Mouse (Mus musculus) hindbrain, embryonic 11.5 days (tissue): ENCODE measurements at regions not wholly inside any gene's neighbourhood (a gene's known extent, or its start where the extent isn't known, plus 50 kb on each side); places are given as distances from the start of the nearest gene placed in this dataset.

ENCODE experiments used
- ATAC-seq: fragments of 200-750 bp; cut with Nextera tagmentation; 2 replicates; pipeline ENCODE4 v1.8.0; 2017; ENCODE audit warnings: mild to moderate bottlenecking, moderate TSS enrichment, moderate library complexity; ENCODE audit not compliant: low FRiP score
- DNase-seq: peaks from one replicate; pipeline ENCODE4 v3.0.0-alpha.2; 2015; ENCODE audit warnings: low spot score
- H3K27ac ChIP-seq: fragments of 300-500 bp; sonication (generic); 2 replicates; pipeline ENCODE4 v1.5.1; 2014; ENCODE audit warnings: mild to moderate bottlenecking, low read depth, low read length
- H3K27me3 ChIP-seq: fragments of 300-500 bp; sonication (generic); 2 replicates; pipeline ENCODE4 v1.6.1; 2014; ENCODE audit warnings: mild to moderate bottlenecking, low read length, moderate library complexity, mixed read lengths; ENCODE audit not compliant: control insufficient read depth, insufficient read depth
- H3K36me3 ChIP-seq: fragments of 300-500 bp; sonication (generic); 2 replicates; pipeline ENCODE4 v1.6.1; 2014; ENCODE audit warnings: mild to moderate bottlenecking, low read length, moderate library complexity, mixed read lengths; ENCODE audit not compliant: control insufficient read depth, insufficient read depth
- H3K4me1 ChIP-seq: fragments of 300-500 bp; sonication (generic); replicated peaks from 2 replicates; pipeline ENCODE4 v1.6.1; 2014; ENCODE audit warnings: low read length, mixed read lengths; ENCODE audit not compliant: control insufficient read depth, insufficient read depth
- H3K4me2 ChIP-seq: fragments of 300-500 bp; sonication (generic); replicated peaks from 2 replicates; pipeline ENCODE4 v1.6.1; 2014; ENCODE audit warnings: mild to moderate bottlenecking, low read depth, low read length
- H3K4me3 ChIP-seq: fragments of 300-500 bp; sonication (generic); 2 replicates; pipeline ENCODE4 v1.5.1; 2014; ENCODE audit warnings: low read depth, low read length
- H3K9ac ChIP-seq: fragments of 300-500 bp; sonication (generic); 2 replicates; pipeline ENCODE4 v1.6.1; 2014; ENCODE audit warnings: low read depth, low read length
- H3K9me3 ChIP-seq: fragments of 300-500 bp; sonication (generic); 2 replicates; pipeline ENCODE4 v1.6.1; 2016; ENCODE audit warnings: low read length; ENCODE audit not compliant: control insufficient read depth
- WGBS: fragments of 180-500 bp; shearing (Covaris S2); extraction: QIAGEN DNeasy Blood & Tissue Kit; methylation state at CpG from one replicate; pipeline ENCODE4 v1.1.7; 2014; 5-methylcytosine and 5-hydroxymethylcytosine counted together

DNA sequence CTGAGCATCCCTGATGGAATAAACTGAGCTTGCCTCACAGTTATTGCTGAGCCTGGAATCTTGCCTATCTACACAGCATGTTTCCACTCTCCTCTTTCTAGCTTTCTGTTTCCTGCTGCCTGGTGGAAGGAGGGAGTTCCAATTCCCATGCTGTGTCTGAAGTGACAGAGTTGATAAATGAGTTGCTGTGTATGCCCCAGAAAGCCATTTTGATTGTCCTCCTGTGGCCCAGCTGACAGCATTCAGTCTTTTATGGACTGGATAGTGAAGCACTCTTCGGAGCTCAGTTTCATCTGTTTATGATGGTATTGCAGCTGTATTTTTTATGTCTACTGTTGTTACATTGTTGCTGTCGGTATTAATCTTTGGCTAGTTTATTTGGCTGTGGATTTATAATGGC is 398.0 kb upstream of the Fat3 start:
- no peaks in the 10 kb centered on the region for H3K27me3 ChIP-seq
- H3K4me3 ChIP-seq: no peak overlapping the region
- WGBS: 82% methylated on average over 2 of the region's 2 CpGs
- no peaks in the 10 kb centered on the region for H3K9me3 ChIP-seq
- no peak overlapping the region for H3K27ac ChIP-seq
- no peaks in the 10 kb centered on the region for H3K4me1 ChIP-seq
- no peak overlapping the region for H3K9ac ChIP-seq
- ATAC-seq: 0 out of 2 replicates have a peak, but pooled peaks have one; percentile 30
- no peak for DNase-seq
- no peaks in the 10 kb centered on the region for H3K36me3 ChIP-seq
- no peak overlapping the region for H3K4me2 ChIP-seq

DNA sequence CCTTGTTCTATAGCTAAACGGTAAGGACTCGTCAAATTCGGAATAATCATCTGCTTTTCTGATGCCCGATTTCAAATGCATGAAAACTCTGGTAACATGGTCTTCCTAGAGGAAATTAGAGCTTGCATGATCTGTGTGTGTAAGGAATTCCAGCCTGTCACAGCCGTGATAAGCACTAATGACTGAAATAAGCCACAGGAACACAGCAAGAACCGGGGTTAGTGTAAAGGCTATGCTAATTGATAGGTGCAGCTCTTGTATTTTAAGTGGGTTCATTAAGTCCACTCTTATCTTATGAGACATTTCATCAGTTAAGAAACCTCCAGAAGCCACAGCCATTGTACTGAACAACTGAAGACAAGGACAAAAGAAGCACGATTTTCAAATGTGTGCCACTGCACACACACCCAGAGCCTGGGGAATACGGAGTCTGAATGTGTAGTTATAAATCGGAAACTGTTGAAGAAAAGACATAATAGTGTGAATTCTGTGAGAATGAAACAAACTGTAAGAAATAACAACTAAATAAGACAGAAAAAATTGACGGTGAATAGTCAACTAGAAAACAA is 351.5 kb upstream of the Fat3 start:
- no peak overlapping the region for H3K27ac ChIP-seq
- DNase-seq: no peak

DNA sequence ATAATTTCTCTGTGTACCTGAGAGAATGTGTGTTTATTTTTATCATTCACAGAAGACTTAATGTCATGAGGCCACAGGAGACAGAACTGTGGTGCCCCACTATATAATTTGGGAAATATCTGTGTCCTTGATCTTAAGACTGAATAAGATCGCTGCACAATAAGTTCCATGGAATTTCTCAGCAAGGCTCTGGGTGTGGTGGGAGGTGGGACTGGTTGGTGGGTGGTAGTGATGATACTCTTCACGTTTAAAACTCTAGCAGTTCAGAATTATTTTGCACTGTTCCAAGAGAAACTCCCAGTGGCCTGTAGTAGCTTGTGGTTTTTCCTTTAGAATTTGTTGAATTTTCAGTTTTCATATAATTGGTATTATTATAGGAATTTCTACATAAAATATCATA is 307.4 kb upstream of the Fat3 start:
- no peak for ATAC-seq
- no peak for DNase-seq
- Histone ChIP-seq H3K9ac (no peak overlapping the region), H3K4me1 (no peaks in the 10 kb centered on the region), H3K4me2 (no peak overlapping the region), H3K4me3 (no peak overlapping the region), H3K27ac (no peak overlapping the region), H3K27me3 (no peaks in the 10 kb centered on the region), H3K36me3 (no peaks in the 10 kb centered on the region), H3K9me3 (no peaks in the 10 kb centered on the region)
- 79% methylated on average over 2 of the region's 2 CpGs for WGBS

More for the DNA sequence above, 351.5 kb upstream of the Fat3 start:
- H3K9me3 ChIP-seq: no peaks in the 10 kb centered on the region
- no peaks in the 10 kb centered on the region for H3K27me3 ChIP-seq
- H3K4me2 ChIP-seq: no peak overlapping the region
- ATAC-seq: no peak
- WGBS: 87% methylated on average over 10 of the region's 10 CpGs
- no peak overlapping the region for H3K4me3 ChIP-seq
- H3K9ac ChIP-seq: no peak overlapping the region
- H3K4me1 ChIP-seq: no peaks in the 10 kb centered on the region
- H3K36me3 ChIP-seq: no peaks in the 10 kb centered on the region

DNA sequence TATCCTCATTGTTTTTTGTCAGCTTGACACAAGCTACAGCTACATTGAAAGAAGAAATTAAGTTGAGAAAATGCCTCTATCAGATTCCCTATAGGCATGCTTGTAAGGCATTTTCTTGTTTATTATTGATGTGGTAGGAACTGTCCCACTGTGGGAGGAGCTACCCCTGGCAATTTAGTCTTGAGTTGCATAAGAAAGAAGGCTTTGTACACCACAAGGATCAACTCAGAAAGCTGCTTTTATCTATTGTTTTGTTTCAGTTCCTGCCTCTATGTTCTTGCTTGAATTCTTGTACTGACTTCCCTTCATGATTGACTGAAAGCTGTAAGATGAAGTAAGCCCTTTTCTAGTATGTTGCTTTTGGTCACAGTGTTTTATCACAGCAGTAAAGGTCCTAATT is 271.8 kb upstream of the Fat3 start:
- DNase-seq: no peak

DNA sequence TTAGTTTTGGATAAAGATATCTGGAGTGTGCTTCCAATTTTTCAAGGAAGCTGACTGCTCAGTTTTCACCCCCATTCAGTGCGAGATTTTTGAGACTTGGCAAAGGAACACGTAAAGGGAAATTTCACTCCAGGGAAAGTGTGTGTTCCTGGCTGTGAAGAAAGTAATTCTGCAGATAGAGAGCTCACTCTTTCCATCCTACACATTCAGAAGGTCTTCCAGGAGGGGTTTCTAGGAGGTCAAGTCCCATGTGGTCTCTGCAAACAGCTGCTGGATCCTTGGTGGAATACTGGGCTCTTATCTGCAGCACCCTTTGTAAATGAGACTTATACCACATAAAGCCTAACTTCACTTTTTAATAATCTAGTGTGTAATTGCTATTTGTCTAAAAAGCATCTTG is 226.6 kb upstream of the Fat3 start:
- Histone ChIP-seq H3K9ac (no peak overlapping the region), H3K4me1 (no peaks in the 10 kb centered on the region), H3K4me3 (no peak overlapping the region), H3K36me3 (no peaks in the 10 kb centered on the region), H3K27me3 (no peaks in the 10 kb centered on the region), H3K4me2 (no peak overlapping the region), H3K9me3 (no peaks in the 10 kb centered on the region), H3K27ac (no peak overlapping the region)
- ATAC-seq (no peak), DNase-seq (no peak)
- 90% methylated on average over 2 of the region's 2 CpGs for WGBS

More for the DNA sequence above, 271.8 kb upstream of the Fat3 start:
- Histone ChIP-seq H3K27ac (no peak overlapping the region), H3K4me1 (no peaks in the 10 kb centered on the region), H3K27me3 (no peaks in the 10 kb centered on the region), H3K4me2 (no peak overlapping the region), H3K9ac (no peak overlapping the region), H3K36me3 (no peaks in the 10 kb centered on the region), H3K4me3 (no peak overlapping the region), H3K9me3 (no peaks in the 10 kb centered on the region)
- no peak for ATAC-seq

DNA sequence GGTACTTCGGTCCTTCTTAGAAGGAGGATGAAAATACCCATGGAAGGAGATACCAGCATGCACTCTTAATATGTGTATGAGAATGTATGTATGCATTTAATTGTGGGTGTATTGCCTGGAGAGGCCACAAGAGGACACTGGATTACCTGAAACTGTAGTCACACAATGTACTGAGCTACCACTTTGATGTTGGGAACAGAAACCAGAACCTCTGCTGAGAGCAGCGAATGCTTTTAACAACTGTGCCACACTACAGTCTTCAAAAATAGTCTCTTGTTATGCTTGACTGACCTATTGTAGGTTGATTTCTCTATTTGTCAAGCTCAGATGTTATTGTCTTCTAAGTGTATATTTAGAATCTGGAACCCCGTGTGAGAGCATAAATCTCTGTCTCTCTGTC is 201.3 kb upstream of the Fat3 start:
- Histone ChIP-seq H3K9ac (no peak overlapping the region), H3K27ac (no peak overlapping the region), H3K36me3 (no peaks in the 10 kb centered on the region), H3K4me3 (no peak overlapping the region), H3K27me3 (no peaks in the 10 kb centered on the region), H3K4me2 (no peak overlapping the region), H3K4me1 (no peaks in the 10 kb centered on the region), H3K9me3 (no peaks in the 10 kb centered on the region)
- DNase-seq (no peak), ATAC-seq (no peak)
- 81% methylated on average over 3 of the region's 3 CpGs for WGBS

DNA sequence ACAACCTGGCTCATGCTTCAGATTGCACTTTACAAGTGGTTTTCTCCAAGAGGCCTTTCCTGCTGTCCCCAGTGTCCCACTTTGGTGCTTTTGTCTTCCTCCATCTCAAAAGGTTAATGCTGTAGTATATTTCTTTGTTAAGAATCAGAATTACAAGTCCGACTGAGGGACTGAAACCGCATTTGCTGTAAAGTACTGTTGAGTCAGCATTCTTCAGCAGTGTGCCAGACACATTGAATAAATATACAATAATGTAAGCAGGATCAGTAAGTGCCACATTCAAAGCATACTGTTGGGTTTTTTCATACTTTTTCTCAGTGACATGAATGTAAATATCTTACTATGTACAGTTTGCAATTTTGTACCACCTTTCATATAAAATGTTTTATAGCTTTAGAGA is 160.4 kb upstream of the Fat3 start:
- no peak for DNase-seq
- no peaks in the 10 kb centered on the region for H3K36me3 ChIP-seq
- no peaks in the 10 kb centered on the region for H3K4me1 ChIP-seq
- no peak for ATAC-seq
- H3K9me3 ChIP-seq: no peaks in the 10 kb centered on the region
- no peak overlapping the region for H3K27ac ChIP-seq
- no peaks in the 10 kb centered on the region for H3K27me3 ChIP-seq
- no peak overlapping the region for H3K4me2 ChIP-seq
- WGBS: 83% methylated on average over 2 of the region's 2 CpGs
- no peak overlapping the region for H3K4me3 ChIP-seq
- no peak overlapping the region for H3K9ac ChIP-seq

DNA sequence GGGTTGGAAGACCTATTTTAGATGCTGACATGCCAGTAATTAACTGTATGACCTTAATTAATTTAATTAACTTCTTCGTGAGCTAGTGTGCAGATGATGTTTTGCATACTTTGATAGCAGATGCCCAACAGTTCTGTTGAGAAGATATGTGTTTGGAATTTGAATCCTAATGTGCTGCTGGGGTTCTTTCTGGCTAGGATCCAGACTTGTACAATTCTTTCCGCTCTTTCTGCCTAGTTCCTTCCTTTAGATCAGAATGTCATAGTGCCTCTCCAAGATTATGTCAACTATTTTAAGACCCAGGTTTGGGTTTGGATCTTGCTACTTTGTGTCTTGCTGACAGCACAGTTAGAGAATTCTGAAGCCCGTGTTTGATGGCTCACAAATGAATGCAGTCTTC is 159.9 kb upstream of the Fat3 start:
- ATAC-seq (no peak), DNase-seq (no peak)
- no peaks in the 10 kb centered on the region for H3K4me1 ChIP-seq
- H3K9ac ChIP-seq: no peak overlapping the region
- H3K27ac ChIP-seq: no peak overlapping the region
- no peak overlapping the region for H3K4me2 ChIP-seq
- H3K27me3 ChIP-seq: no peaks in the 10 kb centered on the region
- H3K36me3 ChIP-seq: no peaks in the 10 kb centered on the region
- no peak overlapping the region for H3K4me3 ChIP-seq
- H3K9me3 ChIP-seq: no peaks in the 10 kb centered on the region
- 77% methylated on average over 3 of the region's 3 CpGs for WGBS
